Mouse (Mus musculus) activated CD4-positive, CD25-positive, alpha-beta regulatory T cell, adult 4 months (primary cell): ENCODE measurements around the gene Tmem114. TPM values are rescaled to one million over a fixed set of nuclear protein-coding genes. Genes with fewer than 3 reads are reported as not detected.
A peak's percentile ranks its signal among the peaks of the same experiment; 100 is the strongest.

Experiments used
- ATAC-seq: one replicate; pipeline ENCODE4 v1.8.0; 2017
- polyA plus RNA-seq, 2 experiments: library from polyadenylated mRNA; unstranded; fragments of 100-300 nt; shearing (Covaris generic); gene quantifications; one replicate each; pipeline ENCODE4 v1.2.1; 2017

The Tmem114 gene
- not detected for polyA plus RNA-seq

GRCm38 (mm10) chr16:8424971-8425330, at the start of gene Tmem114:
Tmem114 (minus strand) TSS chr16:8425136.
- ATAC-seq, result no peak

- peak; percentile 94 for ATAC-seq
These were observed 45.9 kb upstream of the Tmem114 start, which contains the start of gene Mettl22 for GRCm38 (mm10) chr16:8470603-8471481. Mettl22 (plus strand) TSS chr16:8470788.

GRCm38 (mm10) chr16:8470132-8470531, 45.2 kb upstream of the Tmem114 start:
- peak; percentile 16 for ATAC-seq

- ATAC-seq, result peak; percentile 85
These were observed 34.2 kb upstream of the Tmem114 start for GRCm38 (mm10) chr16:8459098-8459497.

GRCm38 (mm10) chr16:8458391-8458790, 33.5 kb upstream of the Tmem114 start:
- ATAC-seq, result no peak

- peak; percentile 82 for ATAC-seq
These were observed 30.3 kb upstream of the Tmem114 start for GRCm38 (mm10) chr16:8455221-8455620.

GRCm38 (mm10) chr16:8453301-8453700, 28.4 kb upstream of the Tmem114 start:
- no peak for ATAC-seq

- no peak for ATAC-seq
These were observed 21.3 kb upstream of the Tmem114 start for GRCm38 (mm10) chr16:8446256-8446655.

GRCm38 (mm10) chr16:8444911-8445310, 20.0 kb upstream of the Tmem114 start:
- ATAC-seq, result no peak

GRCm38 (mm10) chr16:8432616-8433015, 7.7 kb upstream of the Tmem114 start:
- ATAC-seq, result no peak

- ATAC-seq, result no peak
These were observed 4.6 kb upstream of the Tmem114 start for GRCm38 (mm10) chr16:8429531-8429930.

- ATAC-seq, result no peak
These were observed 800 bp upstream of the Tmem114 start for GRCm38 (mm10) chr16:8425736-8426135.

- ATAC-seq, result no peak
These were observed 570 bp downstream of the Tmem114 start for GRCm38 (mm10) chr16:8424161-8424970.

- no peak for ATAC-seq
These were observed 1.3 kb downstream of the Tmem114 start for GRCm38 (mm10) chr16:8423626-8424114.

GRCm38 (mm10) chr16:8420842-8421241, 4.1 kb downstream of the Tmem114 start:
- no peak for ATAC-seq

- no peak for ATAC-seq
These were observed 4.6 kb downstream of the Tmem114 start for GRCm38 (mm10) chr16:8420381-8420780.

- no peak for ATAC-seq
These were observed 5.3 kb downstream of the Tmem114 start for GRCm38 (mm10) chr16:8419666-8420065.

GRCm38 (mm10) chr16:8418126-8418525, 6.8 kb downstream of the Tmem114 start:
- no peak for ATAC-seq

- no peak for ATAC-seq
These were observed 7.8 kb downstream of the Tmem114 start for GRCm38 (mm10) chr16:8417011-8417720.

- ATAC-seq, result no peak
These were observed 8.9 kb downstream of the Tmem114 start for GRCm38 (mm10) chr16:8415996-8416395.

- no peak for ATAC-seq
These were observed 11.5 kb downstream of the Tmem114 start for GRCm38 (mm10) chr16:8413441-8413840.

GRCm38 (mm10) chr16:8412213-8412612, 12.7 kb downstream of the Tmem114 start:
- peak; percentile 83 for ATAC-seq

- peak; percentile 40 for ATAC-seq
These were observed 15.7 kb downstream of the Tmem114 start for GRCm38 (mm10) chr16:8409197-8409596.
